Mouse (Mus musculus) pancreas, adult 10 weeks (tissue): ENCODE results near the gene Kcnh7. TPM values are rescaled to one million over a fixed set of nuclear protein-coding genes. Genes with fewer than 3 reads are reported as not detected.

Experiments used
- polyA plus RNA-seq: library from polyadenylated mRNA; stranded (reverse); fragments of 350-450 nt; fragmentation: Illumina TruSeq; extraction: RNeasy Lipid Tissue Mini Kit (QIAGEN cat#74804); gene quantifications from one replicate; pipeline ENCODE4 v1.2.3, GENCODE M21; 2015; ENCODE audit warnings: low read depth, low replicate concordance; ENCODE audit not compliant: insufficient read depth

The Kcnh7 gene
- polyA plus RNA-seq, result not detected

GRCm38 (mm10) chr2:63183563-63184545 is at the start of gene Kcnh7:
TSS of gene Kcnh7 (minus strand) at chr2:63184287.

DNA sequence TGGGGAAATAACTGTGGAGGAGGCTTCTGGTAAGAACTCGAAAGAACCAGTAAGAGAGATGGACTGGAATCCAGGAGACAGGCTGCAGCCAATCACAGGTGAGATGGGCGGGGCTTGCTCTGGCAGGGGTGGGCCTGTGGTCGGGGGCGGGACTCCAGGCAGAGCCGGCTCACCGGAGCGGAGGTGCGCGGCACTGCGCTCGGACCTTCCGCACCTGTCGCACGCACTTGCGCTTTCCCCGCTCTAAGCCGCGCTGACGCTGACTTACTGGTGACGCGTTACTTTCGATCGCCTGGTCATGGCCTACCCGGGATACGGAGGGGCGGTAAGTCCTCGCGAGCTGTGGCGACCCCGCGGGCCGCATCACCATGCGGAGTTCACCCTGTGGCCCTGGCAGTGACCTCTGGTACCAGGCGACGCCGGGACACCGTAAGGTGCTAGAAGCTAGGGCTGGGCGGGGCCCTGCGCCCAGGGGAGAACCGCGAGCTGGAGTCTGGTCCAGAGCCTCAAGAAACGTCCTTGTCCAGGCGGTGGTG is 519.9 kb downstream of the Kcnh7 start, which contains the start of gene Gca:
Gene Gca, plus strand, starts transcription at position 151 of the 536 bp plus-strand sequence.

GRCm38 (mm10) chr2:62646014-62646645 is 538.0 kb downstream of the Kcnh7 start, which contains the start of gene Ifih1:
TSS of gene Ifih1 (minus strand) at chr2:62646255.

